In the genomic region with DNA sequence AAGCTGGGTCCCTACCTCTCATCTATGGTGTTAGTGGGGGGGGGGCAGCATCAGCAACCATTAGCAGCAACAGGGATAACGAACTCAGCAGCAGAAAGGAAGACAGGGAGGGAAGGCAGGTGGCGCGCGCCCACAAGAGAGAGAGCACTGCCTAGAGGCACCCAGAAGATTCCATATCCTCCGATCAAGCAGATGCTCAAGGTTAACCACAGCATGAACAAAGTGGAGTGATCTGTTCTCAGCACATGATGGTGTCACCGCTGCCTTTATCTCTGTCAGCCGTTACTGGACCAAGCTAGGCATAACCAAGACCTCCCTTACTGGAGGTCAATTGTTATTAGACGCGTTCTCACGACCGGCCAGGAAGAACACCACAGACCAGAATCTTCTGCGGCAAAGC, we compare ENCODE assay signal across 11 mouse cellular contexts.
"Had no signal": no experiment of that assay in that cellular context is flagged by ENCODE, and none has a peak within 500 bp of the region (broad histone marks: within the 10 kb centered on the region; RNA-seq: fewer than 3 reads in every experiment).

No protein-coding gene starts in this region.

- DNase-seq: left cerebral cortex, postnatal 4 days; liver; liver, embryonic 13.5 days; liver, postnatal 0 days; lung, adult 2 months; lung, embryonic 14.5 days; lung, postnatal 10 days; lung, postnatal 14 days; lung, postnatal 36 days; lung, postnatal 4 days; midbrain, embryonic 14.5 days had no signal
